Mouse (Mus musculus) left cerebral cortex, postnatal 25 days (tissue): ENCODE results near the gene Myrf. TPM values are rescaled to one million over a fixed set of nuclear protein-coding genes. Genes with fewer than 3 reads are reported as not detected.
A peak's percentile ranks its signal among the peaks of the same experiment; 100 is the strongest.

ENCODE experiments used
- DNase-seq, 2 experiments: peaks; one replicate each; pipeline ENCODE4 v3.0.0; 2022; ENCODE audit warnings: low spot score in 2 of 2, mixed read lengths in 1 of 2
- intact Hi-C: fragments of 180-260 bp; cut with DNase I; formaldehyde crosslinking; loops from one replicate; pipeline ENCODE4 v1.15.1; 2025
- total RNA-seq, 2 experiments: library from RNA; stranded (reverse); gene quantifications; 2 replicates each; pipeline ENCODE4 v1.2.3; 2021

Myrf gene
- total RNA-seq, 2 experiments from 2014 or later = 12.2 to 16.1 TPM

GRCm38 (mm10) chr19:10261369-10261768, 20.8 kb upstream of the Myrf start:
- no peak for DNase-seq
- intact Hi-C loops = no loop called here

DNA sequence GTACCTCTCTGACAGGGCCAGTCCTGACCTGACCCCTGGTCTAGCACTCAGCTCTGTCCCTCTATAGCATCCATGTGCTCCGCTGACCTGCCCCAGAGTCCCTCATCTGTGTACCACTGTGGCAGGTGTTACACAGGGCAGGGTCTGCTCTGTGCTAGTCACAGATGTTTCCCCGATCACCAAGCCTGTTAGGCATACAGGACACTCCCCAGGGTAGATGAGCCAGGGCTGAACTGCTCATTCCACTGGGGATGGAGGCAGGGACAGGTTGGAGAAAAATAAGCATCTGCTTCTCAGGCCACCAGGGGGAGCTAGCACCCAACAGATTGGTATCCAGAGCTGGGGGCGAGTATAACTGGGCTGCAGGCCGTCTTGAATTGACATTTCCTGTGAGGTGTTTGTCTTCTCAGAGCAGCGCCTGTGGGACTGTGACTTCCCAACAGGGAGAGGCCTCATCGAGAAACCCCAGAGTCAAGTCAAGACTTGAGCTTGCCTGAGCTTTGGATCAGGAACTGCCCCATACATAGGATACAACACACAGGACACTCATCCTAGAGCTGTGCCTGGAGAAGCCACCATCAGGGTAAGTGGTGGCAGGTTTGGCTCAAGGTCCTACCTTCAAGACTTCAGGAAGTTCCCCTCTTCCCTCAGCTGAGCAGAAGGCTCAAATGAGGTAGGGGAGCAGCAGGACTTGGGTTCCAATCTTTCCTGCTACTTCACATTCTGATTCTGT, 17.9 kb upstream of the Myrf start:
- intact Hi-C loops = loop anchor here (2.0 to 10.0 kb wide), 3 partner anchors 46 to 226 kb away; partner anchors contain the start of genes Dagla and Ppp1r32

DNA sequence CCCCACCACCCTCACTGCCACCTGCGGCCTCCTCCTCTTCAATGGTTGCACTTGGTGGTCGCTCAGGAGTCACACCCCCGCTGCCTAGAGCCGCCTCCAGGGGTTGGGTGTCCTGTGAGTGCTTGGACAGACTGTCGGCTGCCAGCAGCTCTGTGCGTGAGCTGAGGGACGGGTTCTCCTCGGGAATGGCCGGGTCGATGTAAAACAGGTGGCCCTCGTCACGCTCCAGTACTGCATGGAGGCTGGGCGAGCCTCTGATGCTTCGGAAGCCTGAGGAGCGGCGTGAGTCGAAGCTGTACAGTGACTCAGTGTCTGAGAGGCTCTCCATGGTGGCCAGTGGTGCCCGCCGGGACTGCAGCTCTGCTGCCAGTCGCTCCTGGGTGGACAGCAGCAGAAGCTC, 7.6 kb upstream of the Myrf start:
- intact Hi-C loops = no loop called here
- no peak for DNase-seq

More for the DNA sequence above, 17.9 kb upstream of the Myrf start:
- peak; percentile 83 to 87 for DNase-seq

DNA sequence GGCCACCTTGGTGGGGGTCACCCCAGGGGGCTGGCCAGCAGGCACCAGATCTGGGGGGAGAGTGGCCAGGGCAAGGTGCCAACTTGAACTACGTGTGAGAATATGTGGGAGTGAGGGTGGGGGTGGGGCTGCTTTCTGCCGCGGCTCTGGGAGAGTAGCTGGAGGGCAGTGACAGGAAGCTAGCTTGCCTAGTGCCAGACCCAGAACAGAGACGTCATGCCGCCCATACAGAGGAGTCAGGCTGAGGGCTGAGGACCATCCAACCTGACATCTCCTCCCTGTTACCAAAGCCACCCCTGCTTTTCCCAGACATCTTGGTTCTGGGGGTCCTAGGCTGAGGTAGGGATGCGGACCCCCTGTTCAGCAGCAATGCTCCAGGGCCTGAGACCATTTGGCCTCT, 6.6 kb upstream of the Myrf start:
- intact Hi-C loops = no loop called here
- DNase-seq = no peak

DNA sequence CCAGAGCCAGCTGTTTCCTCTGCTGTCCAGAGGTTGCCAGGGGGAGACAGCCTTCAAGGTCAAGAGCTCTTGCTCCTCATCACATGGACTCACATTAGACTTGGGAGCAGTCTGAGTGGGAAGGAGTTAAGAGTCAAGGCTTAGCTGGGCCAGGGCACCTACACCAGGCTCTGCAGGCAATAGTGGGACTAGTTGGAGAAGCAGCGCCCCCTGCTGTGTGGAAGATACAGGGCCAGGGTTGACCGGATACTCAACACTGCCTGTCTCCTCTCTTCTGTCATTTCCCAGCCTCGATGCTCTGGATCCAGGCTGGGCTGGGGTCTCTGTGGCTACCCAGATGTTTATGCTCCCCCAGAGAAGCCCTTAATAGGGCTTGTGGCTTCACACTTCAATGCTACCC, 3.6 kb upstream of the Myrf start:
- intact Hi-C loops = no loop called here
- peak; percentile 41 to 58 for DNase-seq

- intact Hi-C loops = no loop called here
Observed at GRCm38 (mm10) chr19:10242916-10243315, 2.4 kb upstream of the Myrf start.

DNA sequence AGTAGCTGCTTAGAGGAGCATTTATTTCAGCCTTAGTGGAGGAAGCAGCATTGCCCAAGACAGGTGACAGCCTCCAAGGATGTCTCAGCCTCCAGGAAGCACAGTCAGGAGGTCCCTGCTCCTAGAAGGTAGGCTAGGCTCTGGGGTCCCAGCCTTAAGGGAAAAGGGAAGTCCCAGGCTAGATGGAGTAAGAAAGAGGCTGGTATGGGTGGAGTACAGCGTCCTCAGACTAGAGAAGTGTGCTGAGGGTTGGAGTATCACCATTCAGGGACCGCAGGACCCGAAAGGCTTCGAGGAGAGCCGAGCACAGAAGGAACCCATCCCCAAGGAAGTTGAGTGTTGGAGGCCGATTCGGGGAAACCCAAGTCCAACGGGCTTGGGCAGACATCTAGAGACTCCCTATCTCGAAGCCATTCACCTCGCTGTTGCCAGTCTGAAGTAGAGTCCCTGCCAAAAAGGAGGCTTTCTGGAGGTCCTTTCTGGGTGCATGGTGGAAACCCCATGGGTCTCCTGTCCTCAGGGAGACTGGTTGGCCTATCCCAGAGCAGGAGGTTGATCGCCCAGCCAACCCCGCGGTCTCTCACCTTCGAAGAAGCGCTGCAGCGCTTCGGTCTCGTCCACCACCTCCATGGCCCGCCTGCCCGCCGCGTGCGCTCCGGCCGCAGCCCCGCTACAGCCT, 434 bp downstream of the Myrf start:
- intact Hi-C loops = no loop called here

More at GRCm38 (mm10) chr19:10242916-10243315, 2.4 kb upstream of the Myrf start:
- peak in 1 of 2 experiments; percentile 31 for DNase-seq

GRCm38 (mm10) chr19:10239419-10239818, 1.1 kb downstream of the Myrf start:
- no peak for DNase-seq
- intact Hi-C loops = no loop called here

More for the DNA sequence above, 434 bp downstream of the Myrf start:
- no peak for DNase-seq

- intact Hi-C loops = no loop called here
- no peak for DNase-seq
Observed at GRCm38 (mm10) chr19:10238477-10238876, 2.1 kb downstream of the Myrf start.

DNA sequence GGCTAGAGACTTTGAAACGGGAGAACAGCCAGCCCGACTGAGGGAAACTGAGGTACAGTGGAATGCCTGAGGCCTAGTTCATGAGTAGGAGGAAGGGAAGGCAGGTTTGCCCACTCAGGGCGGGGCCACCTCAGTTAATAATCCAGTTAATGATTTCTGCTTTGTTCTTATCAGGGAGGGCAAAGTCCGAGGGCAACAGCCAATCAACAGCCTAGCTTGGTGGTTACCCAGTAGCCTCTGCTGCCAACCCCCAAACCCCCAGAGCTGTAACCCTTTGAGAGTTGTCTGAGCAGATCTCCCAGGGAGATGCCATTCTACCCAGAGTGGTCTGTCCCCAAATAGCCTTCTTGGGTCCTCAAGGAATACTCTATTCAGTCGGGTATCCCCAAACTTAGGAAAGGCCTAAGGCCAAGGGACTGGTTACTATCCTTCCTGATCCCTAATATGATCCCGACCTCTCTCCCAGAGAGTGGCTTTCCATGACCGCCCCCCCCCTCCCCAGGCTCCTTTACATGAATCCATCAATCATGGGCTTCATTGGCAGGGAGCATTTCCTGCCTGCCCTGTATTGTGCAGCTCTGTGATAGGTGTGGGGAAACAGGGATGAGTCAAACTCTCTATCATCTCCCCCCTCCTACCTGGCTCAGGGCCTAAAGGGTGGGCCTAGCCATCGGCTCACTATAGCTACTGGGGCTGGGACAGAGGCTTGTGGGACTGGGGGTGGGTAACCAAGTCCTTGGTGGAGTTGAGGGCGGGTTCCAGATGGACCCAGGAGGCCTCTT, 4.6 kb downstream of the Myrf start:
- intact Hi-C loops = no loop called here
- no peak for DNase-seq

DNA sequence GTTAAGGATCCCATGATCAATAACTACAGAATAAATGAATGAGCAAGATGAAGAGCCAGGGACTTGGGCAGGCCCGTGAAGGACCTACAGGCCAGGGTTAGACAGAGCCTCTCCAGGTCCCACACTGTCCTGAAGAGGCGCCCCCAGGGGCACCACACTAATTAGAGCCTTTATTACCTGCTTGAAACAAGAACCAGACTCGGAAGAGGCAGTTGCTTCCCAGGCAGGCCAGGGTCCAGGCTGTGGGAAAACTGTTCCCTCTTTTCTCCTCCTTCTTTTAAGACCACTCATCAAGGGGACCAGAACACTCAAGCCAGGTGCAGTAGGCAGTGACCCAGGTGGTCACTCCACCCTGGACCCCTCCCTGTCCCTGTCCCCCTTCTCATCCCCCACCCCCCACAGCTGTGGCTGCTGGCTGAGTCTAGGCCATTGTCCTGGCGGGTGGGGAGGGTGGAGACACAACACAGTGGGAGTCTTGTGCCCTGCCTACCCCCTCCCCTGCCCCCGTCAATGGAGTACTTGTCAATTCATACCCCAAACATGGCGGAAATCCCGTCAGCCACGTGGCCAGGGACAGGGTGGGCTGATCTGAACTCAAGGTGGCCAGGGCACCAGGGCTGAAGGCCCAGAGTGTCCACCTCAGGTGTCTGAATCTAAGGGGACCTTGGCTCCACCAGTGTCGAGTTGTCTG, 8.1 kb downstream of the Myrf start:
- intact Hi-C loops = no loop called here
- DNase-seq = peak in 1 of 2 experiments; percentile 25

DNA sequence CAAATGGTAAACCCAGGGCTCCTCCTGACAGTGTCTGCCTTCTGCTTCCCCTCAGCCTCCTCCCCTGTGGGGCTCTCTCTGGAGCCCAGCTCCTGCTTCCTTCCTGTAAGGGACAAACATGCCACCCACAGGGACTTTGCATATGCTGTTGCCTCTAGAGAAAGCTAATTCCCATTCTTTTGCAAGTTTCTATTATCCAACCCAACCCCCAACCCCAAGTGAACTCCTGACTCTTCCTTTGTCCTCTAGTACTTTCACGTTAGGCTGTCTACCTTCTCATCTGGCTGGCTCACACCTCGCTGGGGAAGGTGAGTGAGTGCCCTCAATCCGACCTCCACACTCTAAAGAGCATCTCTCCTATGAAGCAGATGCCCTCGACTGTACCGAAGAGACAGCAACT, 8.7 kb downstream of the Myrf start:
- intact Hi-C loops = no loop called here
- DNase-seq = no peak

GRCm38 (mm10) chr19:10231016-10231415, 9.5 kb downstream of the Myrf start:
- no peak for DNase-seq
- intact Hi-C loops = no loop called here

DNA sequence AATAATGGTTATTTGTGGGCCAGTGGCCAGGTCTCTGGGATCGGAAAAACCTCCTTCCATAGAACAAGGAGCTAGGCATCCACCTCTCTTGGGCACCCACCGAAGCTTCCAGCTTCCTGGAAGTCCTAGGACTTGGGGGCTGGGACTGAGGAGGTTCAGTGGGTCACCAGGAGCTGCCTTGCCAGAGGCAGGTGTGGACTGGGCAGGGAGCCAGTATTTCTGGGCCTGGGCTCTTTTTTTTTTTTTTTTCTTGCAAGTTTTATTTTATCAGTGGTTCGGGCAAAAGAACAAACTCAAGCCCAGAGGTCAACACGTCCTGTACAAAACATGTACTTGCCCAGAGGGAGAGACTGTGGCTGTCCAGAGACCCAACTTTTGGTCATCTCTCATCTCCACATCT, 14.8 kb downstream of the Myrf start:
- no peak for DNase-seq
- intact Hi-C loops = no loop called here

DNA sequence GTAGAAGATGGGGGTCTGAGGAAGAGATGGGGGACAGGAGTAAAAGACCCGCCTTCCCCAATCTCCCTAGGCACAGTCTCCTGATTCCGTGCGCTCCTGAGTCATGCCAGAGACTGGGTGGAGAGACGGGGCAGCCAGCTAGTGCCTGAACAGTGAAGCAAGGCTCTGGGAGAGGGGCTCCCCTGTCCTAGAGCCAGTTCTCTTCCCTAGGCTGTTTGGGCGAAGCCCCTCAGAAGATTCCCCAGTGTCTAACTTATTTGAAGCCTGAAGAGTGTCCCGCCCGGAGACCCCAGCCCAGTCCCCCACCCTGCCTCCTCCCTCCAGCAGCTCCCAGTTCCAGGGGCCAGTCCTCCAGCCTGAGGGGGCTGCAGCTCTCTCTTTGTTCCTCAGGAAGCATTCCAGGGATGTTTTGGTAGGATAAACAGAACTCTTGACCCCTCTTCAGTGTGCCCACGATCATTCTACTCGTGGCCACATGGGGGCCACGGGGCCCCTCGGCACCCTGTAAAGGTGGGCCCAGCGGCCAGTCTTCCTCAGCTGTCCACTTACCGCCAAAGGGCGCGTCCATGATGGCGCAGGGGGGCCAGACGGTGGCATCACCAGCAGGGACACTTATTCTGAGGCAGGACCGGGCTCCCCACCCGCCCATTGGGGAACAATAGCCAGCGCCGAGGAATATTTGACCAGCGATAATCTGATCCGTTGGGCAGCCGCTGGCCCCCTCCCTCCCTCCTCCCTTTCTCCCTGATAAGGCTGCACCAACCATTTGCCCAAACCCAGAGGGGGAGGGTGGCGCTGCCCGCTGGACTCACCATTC, 15.7 kb downstream of the Myrf start:
- intact Hi-C loops = no loop called here
- no peak for DNase-seq

- intact Hi-C loops = no loop called here
- no peak for DNase-seq
Observed at GRCm38 (mm10) chr19:10223561-10223960, 17.0 kb downstream of the Myrf start.

- intact Hi-C loops = no loop called here
- no peak for DNase-seq
Observed at GRCm38 (mm10) chr19:10222656-10223055, 17.9 kb downstream of the Myrf start.

GRCm38 (mm10) chr19:10221585-10221984, 19.0 kb downstream of the Myrf start:
- DNase-seq = no peak
- intact Hi-C loops = no loop called here

- no peak for DNase-seq
- intact Hi-C loops = no loop called here
Observed at GRCm38 (mm10) chr19:10219593-10219992, 21.0 kb downstream of the Myrf start.
